Mouse (Mus musculus) left cerebral cortex, postnatal 25 days (tissue): ENCODE measurements at regions not wholly inside any gene's neighbourhood (a gene's known extent, or its start where the extent isn't known, plus 50 kb on each side); places are given as distances from the start of the nearest gene placed in this dataset.

Experiments used
- DNase-seq, 2 experiments: peaks; one replicate each; pipeline ENCODE4 v3.0.0; 2022; ENCODE audit warnings: low spot score in 2 of 2, mixed read lengths in 1 of 2
- intact Hi-C: fragments of 180-260 bp; cut with DNase I; formaldehyde crosslinking; loops from one replicate; pipeline ENCODE4 v1.15.1; 2025

GRCm38 (mm10) chr6:121560852-121561251 is 74.3 kb upstream of the A2m start:
- DNase-seq: peak; percentile 65 to 68
- intact Hi-C loops: loop anchor here (2.0 to 10.0 kb wide), 3 partner anchors 51 to 744 kb away; no protein-coding TSS in a partner anchor

DNA sequence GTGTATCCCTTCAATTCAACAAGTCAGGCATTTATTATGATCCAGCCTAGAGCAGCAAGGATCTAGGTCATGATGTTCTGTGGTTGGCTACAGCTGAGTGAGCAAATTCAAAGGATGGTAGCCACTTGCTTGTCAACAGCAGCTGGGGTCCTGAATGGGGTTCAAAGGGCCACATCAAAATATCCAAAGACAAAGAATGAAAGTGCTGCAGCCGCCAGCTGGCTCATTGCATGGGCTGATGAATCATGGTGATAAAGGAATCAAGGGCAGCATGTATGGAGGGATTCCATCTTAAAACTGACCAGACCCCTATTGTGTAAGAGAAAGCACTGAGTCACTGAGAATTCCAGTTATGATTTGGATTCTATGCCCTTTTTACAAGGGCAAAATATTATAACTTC is 74.8 kb upstream of the A2m start:
- intact Hi-C loops: loop anchor here (2.0 to 10.0 kb wide), 3 partner anchors 52 to 744 kb away; no protein-coding TSS in a partner anchor
- peak in 1 of 2 experiments; percentile 2 for DNase-seq

DNA sequence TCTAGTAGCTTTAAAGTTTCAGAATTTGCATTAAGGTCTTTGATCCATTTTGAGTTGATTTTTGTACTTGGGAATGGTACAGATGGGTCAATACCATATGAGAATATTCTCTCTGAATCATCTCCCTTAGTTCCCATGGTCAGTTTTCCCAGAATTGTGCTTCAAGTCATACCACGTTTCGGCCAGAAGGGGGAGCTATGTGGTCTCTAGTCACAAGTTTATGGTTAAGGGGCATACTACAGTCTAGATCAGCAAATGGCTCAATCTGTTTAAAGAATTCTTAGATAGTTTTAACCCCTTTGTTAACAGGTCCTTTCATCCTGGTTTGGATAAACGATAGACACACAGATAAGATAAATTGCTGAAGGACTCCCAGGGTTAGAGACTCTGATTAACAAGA is 78.7 kb upstream of the A2m start:
- intact Hi-C loops: no loop called here
- DNase-seq: no peak

DNA sequence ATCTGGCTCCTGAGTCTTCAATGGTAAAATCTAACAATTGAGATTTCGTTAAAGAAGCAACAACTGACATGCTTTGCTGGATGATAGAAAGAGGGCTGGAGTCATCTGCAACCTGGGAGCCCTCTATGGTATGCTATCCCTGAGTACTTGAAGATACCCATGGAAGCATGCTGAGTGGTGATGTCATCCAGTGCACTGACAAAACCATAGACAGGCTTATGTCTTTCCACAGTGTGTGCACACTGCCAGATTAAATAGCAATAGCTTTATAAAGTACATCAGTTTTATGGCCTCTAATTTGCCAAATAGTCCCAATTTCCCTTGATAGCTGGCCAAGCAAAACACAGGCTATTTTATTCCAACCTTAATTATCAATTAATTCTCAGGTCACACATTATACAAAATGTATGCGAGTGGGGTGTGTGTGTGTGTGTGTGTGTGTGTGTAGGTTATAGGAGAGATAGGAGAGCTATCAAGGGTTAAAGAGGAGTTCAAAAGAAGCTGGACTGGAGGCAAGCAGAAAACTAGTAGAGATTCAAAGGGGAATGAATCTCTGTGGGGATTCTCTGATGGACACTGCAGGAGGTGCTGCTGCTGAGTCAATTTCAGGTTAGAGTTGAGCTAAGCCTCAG is 80.1 kb upstream of the Iqsec3 start:
- no peak for DNase-seq
- intact Hi-C loops: no loop called here

GRCm38 (mm10) chr6:121533521-121533920 is 60.0 kb upstream of the Iqsec3 start:
- intact Hi-C loops: loop anchor here (1.0 to 2.0 kb wide), 3 partner anchors 61 to 261 kb away; partner anchors contain the start of gene Iqsec3
- DNase-seq: no peak

DNA sequence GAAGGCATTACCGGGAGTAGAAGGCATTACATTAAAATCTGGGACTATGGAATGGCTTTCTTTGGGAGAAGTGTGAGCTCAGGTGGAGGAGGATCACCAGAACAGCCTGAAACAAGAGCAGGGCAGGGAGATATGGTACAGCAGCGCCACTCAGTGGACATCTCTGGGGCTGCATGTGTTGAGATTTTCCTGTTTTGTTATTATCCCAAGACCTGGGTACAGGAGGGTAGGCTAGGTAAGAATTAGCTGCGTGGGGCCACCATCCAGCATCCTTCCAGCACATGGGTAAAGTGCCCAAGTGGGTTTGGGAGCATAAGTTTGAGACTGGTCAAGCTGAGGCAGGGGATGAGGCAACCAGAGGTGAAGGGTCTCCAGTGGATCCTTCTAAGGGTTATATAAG is 59.4 kb upstream of the Iqsec3 start:
- DNase-seq: peak; percentile 71 to 86
- intact Hi-C loops: loop anchor here (1.0 to 2.0 kb wide), 3 partner anchors 60 to 261 kb away; partner anchors contain the start of gene Iqsec3

DNA sequence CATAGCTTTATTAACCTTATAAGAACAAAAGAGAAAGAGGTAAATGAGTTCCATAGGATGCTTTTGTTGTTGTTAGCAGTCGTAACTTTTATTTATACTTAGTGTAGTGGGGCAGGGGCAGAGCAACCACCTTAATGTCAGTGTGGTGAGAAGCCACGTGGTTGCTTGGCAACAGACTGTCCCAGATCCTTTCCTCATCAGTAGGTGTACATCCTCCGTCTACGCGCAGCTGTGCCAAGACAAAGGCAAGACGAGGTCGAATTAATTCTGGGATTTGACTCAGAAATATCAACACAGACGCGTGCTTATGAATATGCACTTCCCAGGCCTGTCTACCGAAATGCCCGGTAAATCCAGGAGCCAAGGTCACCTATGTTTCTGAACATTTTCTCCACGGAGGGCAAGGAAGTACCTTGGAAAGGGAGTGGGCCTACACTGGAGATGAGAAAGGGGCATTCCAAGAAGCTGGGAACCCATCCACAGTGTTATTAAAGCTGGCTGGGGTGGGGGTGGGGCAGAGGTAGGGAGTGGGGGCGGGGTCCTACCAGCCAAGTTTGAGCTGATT is 58.4 kb upstream of the Iqsec3 start:
- DNase-seq: peak in 1 of 2 experiments; percentile 59
- intact Hi-C loops: loop anchor here (2.0 kb wide), 1 partner anchor 59 kb away; the partner anchor contains the start of gene Iqsec3

DNA sequence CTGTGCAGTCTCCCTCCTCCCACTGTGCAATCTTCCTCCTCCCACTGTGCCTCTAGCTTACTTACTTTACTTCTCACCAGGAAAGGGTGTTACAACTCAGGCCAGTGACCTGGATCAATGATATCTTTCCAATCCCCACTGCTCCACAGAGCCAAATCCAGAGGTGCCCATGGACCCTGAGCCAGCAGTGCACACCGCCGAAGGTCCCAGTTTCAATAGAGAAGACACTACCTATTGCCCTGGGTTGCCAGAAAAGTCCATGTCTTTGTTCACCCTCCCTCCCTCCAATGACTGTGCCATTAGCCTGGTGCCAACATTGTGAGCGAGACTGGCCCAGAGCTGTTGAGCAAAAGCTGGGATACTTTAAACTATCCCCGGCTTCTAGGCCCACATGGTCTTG is 53.8 kb upstream of the Iqsec3 start:
- DNase-seq: no peak

GRCm38 (mm10) chr6:121526121-121526520 is 52.6 kb upstream of the Iqsec3 start:
- intact Hi-C loops: no loop called here
- no peak for DNase-seq

More for the DNA sequence above, 53.8 kb upstream of the Iqsec3 start:
- intact Hi-C loops: no loop called here

GRCm38 (mm10) chr6:121524613-121524970 is 51.1 kb upstream of the Iqsec3 start:
- intact Hi-C loops: no loop called here
- DNase-seq: no peak

DNA sequence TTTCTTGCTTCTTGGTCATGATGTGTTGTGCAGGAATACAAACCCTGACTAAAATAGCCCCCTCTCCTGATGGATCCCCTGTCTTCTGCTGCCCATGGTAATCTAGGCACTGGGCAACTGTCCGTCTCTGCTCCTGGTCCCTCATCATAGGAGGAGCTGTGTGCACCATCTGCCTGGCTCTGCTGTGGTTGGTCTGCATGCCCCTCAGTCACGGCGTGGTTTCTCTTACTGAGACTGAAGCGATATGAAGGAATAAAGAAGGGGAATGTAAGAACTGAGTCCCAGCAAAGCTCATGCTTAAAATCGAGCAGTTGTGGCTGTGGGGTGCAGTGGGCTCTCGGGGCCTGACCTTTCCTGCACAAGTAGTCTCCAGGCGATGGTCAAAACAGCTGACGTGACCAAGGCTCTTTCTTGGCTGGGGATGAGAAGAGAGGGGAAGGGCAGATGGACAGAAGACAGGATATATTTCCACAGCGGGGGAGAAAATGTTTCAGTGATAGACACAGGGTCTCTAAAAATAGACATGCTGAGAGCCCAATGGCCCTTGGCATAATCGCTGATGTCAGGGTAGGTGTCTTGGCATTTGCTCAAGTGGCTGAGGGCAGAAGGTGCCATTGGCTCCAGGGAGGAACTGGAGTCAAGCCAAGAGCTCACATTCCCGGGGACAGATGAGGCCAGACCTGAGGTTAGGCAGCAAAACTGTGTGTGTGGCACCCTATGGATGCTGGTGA is 50.6 kb upstream of the Iqsec3 start:
- intact Hi-C loops: no loop called here
- DNase-seq: no peak
